Mouse (Mus musculus): ENCODE measurements around the gene Creg2.
"Not testable (repeated sequence)": the region's sequence is repeated elsewhere in the genome, so short reads cannot be mapped to it uniquely, and the experiment has no call there.

Creg2 gene

DNA sequence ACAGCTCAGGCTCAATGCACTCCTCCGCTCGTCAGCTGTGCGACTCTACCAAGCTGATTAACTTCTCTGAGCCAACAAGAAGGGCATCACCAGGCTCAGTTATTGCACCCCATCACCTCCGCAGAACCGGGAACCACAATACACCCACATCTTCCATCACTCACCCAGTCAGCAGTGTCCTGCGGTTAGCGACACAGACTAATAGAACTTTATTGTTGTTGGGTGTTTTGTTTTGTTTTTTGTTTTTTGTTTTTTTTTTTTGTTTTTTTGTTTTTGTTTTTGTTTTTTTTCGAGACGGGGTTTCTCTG is at the start of gene Creg2:
TSS of gene Creg2 (minus strand) at position 234 of the 308 bp plus-strand sequence.
- in situ Hi-C loops (cut with MboI, MseI), result no loop called here

DNA sequence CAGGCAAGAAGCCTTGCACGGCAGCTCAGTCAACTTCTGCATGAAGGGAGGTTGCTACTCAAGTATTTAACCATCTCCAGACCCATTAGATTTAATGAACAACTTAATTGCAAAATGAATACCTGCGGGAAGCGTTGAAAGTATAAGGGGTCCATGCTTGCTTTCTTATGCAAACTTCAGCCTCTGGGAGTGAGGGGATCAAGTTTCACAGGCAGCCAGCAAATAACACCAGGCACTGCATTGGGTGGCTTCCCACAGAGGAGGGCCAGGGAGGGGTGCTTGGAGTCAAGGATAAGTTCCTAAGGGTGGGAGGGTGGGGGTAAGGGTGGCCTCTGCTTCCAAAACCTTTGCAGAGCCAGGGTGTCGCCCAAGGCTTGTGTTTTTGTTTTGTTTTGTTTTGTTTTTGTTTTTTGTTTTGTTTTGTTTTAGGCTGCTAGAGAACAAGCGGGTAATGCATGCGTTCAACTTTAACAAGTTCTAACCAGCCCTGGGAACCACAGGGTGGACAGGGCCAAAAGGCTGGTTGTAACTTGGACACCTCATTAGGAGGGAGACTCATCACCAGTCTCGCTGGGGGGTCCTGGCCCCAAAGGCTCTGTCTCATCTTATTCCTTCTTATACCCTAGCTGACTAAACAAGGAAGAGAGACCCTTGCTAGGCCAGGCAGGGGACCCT is 49.5 kb upstream of the Creg2 start:
- in situ Hi-C loops (cut with MboI, MseI), result loop anchor here in 1 of 2 experiments (5.0 kb wide), 1 partner anchor 47 kb away; no protein-coding TSS in a partner anchor

DNA sequence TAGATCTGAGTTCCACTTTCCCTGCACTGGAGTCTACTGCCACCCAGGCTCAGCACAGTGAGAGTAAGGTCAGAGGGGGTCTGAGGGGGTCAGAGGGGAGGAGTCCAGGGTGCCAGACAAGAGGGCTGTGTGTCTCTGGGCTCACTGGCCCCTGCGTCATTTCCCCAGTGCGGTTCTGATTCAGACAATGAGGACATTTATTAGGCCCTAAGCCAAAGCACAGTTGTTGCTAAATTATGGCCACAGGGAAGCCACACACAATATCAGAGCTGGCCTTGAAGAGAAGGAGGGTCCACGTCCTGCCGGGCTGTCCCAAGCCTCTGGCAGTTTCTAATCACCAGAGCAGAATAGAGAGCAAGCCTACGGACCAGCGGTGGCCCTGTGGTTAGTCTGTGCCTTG is 47.2 kb upstream of the Creg2 start:
- in situ Hi-C loops (cut with MboI, MseI), result no loop called here

DNA sequence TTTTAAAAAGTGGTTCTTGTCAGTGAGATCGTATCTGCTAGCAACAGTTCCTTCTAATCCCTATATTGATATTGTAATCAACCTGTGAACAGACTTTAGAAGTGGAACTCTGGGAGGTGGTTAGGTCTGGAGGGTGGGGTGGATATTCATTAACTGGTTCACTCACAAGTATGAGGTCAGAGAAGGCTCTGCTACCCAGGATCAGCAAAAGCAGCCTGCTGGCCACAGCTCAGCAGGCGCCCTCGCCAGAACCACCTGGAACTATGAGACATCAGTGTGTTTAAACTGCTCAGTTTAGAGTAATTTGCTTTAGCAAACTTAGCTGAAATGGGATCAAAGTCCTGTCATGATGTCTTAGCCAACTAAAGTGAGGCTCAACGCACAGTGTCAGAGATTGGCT is 43.9 kb upstream of the Creg2 start:
- in situ Hi-C loops (cut with MboI, MseI), result no loop called here

DNA sequence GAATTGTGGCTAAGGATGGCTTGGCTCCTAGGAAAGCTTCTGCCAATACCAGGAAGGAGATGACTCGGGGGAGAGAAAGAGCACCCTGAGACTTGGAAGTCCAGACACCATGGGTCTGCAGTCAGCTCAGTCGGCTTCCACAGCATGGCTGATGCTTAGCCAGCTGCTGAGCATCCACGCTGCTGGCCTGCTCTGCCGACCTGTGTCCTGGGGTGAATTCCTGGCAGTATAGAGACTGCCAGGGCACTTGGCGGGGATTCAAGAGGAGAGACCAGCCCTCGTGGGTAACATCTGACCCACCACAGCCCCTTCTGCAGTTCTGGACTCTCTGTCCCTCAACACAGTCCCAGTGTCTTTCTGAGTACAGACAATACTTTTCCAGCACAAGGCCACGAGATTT is 43.5 kb upstream of the Creg2 start:
- in situ Hi-C loops (cut with MboI, MseI), result no loop called here

DNA sequence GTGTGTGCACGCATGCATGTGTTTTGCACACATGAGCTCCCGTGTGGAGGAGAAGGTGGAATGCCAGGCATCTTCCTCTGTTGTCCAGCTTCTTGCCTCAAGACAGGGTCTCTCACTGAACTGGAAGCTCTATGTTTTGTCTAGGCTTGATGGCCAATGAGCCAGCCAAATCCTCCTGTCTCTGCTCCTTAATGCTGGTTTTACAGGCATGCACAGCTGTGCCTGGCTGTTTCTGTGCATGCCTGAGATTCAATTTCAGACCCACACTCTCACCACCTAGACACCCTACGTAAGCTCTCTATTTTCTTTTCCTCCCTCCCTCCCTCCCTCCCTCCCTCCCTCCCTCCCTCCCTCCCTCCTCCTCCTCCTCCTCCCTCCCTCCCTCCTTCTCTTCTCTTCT is 40.7 kb upstream of the Creg2 start:
- in situ Hi-C loops (cut with MboI, MseI), result no loop called here

DNA sequence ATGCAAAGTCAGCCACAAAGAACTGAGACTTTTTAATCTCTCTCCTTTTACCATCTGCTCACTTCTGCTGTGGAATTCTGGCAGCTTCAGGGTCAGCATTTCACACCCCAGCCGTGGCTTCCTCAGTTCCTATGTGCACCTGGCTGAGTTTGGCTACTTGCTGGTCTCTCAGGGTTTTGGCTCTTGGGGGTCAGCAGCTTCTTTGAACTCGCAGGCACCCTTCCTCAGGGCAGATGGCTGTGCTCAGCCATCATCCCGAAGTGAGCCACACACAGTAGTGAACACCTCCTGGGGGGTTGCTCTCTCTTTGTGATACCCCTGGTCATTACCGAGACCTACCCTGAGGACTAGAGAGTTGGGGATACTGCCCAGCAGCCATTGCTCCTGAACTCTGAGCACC is 39.8 kb upstream of the Creg2 start:
- in situ Hi-C loops (cut with MboI, MseI), result no loop called here

DNA sequence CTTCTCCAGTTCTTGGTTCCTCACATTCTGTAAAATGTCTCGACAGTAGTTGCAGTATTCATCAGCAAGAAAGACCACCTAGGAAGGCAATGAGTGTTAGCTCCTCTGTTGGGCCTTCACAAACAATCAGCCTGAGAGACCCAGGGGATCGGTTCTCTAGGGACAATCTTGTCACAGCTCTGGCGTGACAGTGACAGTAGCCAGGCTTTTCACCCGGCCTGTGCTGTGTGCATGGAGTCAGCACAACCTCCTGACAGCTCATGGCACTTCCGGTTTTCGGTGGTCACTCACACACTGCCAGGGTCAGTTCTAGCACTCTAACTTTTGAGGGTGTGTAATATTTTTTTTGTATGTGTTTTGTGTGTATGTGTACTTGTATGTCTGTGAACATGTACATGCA is 37.3 kb upstream of the Creg2 start:
- in situ Hi-C loops (cut with MboI, MseI), result loop anchor here (5.0 to 10.0 kb wide), 2 partner anchors 134 to 206 kb away; no protein-coding TSS in a partner anchor

DNA sequence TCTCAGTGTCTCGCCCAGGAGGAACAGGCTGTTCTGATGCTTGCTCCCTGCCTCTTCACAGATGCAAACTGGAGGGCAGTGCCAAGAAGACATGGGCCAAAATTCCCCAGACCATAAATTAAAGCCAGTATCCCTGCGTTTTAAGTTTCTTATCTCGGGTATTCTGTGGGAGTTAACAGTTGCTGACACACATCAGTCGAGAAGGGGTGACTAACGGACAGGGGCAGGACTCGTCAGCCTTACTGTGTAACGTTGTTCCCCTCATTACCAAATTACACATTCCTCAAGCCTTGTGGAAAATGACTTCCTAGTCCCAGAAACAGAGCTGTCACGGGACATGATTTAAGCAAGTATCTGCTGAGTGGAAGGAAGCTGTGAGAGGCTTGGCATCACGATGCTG is 36.0 kb upstream of the Creg2 start:
- in situ Hi-C loops (cut with MboI, MseI), result loop anchor here (5.0 to 10.0 kb wide), 2 partner anchors 135 to 208 kb away; no protein-coding TSS in a partner anchor

DNA sequence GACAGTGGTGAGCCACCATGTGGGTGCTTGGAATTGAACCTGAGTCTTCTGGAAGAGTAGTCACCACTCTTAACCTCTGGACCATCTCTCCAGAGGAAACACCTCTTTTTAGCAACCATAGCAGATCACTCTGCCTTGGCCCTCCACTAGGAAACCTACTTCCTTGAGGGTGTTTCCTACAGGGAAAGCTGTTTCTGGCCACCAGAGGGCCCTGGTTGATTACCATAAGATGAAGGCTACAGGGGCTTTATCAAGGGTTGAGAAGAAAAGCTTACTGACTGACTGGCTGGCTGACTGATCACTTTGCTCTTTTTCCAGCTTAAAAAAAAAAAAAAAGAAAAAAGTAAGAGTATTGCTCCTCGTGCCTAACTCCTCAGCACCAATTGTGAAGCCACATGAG is 34.6 kb upstream of the Creg2 start:
- in situ Hi-C loops (cut with MboI, MseI), result loop anchor here (5.0 to 10.0 kb wide), 2 partner anchors 136 to 209 kb away; no protein-coding TSS in a partner anchor

DNA sequence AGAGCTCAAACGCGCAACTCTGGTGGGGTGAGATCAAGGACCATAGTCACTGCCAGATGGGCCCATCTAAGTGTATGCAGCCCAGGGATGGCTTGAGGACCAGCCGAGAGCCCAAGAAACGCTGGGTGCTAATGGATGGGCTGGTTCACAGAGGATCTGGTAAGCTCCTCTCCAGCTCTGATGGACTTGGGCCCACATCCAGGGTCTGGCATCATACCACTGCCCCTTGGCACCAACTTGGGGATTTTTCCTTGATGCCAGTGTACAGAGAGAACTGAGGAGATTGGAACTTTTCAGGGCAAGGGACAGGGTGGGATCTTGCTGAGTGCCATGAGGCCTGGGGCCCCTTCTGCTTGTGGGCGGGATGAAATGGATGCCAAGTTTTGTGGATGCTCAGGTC is 30.4 kb upstream of the Creg2 start:
- in situ Hi-C loops (cut with MboI, MseI), result loop anchor here (5.0 to 10.0 kb wide), 3 partner anchors 159 to 311 kb away; no protein-coding TSS in a partner anchor

DNA sequence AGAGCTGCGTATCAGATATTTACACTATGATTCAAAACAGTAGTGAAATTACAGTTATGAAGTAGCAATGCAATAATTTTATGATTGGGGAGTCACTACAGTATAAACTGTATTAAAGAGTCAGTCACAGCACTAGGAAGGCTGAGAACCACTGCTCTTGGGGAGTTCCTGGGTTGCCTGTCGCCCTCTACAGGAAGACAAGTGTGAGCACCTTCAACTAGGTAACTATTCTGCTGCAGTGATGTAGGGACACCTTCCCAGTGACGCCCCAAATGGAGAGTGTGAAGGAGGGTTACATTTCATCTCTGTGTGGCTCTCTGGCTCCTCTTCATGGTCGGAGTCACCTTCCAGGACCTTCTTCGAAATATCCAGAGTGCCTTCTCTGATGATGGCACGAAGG is 29.3 kb upstream of the Creg2 start:
- in situ Hi-C loops (cut with MboI, MseI), result loop anchor here (5.0 to 10.0 kb wide), 3 partner anchors 158 to 312 kb away; no protein-coding TSS in a partner anchor

DNA sequence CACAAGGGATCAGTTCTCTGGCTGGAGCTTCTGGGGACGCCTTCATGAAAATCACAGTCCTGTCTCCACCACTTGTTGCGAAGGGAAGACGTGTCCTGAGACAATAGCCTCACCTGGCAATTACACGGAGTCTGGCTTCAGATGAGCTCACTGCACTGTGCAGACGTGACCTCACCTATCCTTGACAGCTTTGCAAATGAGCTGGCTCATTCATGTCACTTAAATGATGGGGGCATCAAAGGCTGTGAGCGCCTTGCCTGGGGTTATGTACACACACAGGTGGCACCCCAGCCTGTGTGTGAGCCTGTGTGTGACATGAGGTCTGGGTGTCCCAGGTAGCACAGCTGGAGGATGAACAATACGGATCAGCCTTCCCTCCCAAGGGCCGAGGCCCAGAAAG is 27.6 kb upstream of the Creg2 start:
- in situ Hi-C loops (cut with MboI, MseI), result no loop called here

DNA sequence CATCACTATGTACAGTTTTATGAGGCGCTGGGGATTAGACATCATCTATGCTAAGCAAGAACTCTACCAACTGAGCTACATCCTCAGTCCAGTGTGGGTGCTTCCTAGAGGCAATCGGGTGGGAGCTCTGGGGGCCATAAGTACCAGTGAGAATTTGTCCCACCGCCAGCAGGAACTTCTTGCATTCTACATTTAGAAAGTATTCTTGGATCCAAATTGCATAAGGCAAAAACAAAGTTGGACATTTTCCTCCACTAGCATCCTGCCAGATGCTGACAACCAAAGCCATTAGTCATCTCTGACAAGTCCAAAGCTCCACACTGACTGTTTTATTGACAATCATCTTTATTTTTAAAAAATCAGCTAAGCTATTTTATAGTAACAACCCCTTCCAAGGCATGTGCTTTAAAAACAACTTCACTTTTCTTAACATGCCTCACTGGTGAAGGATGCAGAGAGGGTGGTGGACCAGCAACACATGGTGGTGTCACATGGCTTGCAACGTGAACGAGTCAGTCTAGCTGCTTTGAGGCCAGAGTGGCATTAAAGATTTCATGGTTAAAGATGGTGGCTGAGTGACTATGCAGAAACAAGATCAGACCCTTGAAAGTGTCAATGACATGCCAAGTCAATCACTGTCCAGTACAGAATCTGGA is 25.1 kb upstream of the Creg2 start:
- in situ Hi-C loops (cut with MboI, MseI), result no loop called here

DNA sequence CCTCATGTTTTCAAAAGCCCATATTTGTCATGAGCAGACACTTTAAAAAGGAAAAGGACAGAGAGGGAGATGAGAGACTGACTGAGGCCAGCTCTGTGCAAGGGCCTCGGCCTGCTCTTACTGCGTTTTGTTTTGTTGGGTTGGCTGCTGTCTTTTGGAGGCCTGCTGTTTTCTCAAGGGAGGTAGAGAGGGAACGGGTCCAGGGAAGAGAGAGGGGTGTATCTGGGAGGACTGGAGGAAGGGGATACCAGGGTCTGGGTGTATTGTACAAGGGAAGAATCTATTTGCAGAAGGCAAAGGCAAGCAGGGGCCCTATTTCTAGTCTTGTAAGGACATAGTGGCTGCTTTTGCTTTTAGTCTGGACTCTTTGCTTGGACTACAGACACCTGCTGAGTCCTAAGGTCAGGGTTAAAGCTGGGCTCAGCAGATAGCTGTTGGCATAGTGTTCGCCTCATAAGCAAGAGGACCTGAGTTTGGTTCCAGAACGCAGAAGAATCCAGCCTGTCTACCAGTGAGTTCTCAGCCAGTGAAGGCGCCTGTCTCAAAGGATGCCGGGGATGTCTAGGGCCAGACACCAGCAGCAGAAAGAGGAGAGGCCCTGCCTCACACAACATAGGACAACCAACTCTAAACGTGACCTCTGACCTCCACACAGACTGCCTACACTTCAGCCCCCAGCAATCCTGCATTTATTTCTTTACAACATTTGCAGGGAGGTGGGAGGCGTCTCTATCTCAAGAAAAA is 21.3 kb upstream of the Creg2 start:
- in situ Hi-C loops (cut with MboI, MseI), result no loop called here

DNA sequence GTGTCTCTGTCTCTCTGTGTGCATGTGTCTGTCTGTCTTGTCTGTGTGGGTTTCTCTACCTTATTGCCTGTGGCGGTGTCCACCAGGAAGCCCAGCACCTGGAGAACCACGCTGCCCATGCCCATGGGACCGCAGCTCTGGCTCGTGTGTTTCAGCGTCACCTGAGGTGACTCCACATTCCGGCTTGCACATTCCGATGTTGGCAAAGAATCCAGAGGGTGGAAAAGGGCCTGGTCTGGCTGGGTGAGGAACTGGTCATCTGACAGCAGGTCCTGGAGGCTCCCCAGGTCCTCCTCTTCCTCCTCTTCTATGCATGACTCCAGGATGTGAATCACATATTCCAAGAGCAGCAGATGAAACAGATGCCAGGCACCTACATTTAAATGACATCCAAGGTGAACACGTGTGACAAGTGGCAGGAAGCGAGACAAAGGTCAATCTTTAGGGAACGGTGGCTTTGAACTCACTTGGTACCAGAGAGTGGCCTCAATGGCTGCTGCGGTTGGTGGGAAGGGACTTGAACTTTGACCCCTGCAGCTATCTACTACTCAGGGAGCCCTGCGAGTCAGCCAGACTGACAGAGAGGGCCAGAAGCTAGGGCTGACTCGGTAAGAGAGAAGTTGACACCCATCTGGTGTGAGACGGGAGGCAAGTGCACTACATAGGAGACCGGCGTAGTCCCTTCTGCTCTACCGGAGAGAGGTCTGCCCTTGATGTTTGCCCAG is 19.1 kb upstream of the Creg2 start:
- in situ Hi-C loops (cut with MboI, MseI), result no loop called here

DNA sequence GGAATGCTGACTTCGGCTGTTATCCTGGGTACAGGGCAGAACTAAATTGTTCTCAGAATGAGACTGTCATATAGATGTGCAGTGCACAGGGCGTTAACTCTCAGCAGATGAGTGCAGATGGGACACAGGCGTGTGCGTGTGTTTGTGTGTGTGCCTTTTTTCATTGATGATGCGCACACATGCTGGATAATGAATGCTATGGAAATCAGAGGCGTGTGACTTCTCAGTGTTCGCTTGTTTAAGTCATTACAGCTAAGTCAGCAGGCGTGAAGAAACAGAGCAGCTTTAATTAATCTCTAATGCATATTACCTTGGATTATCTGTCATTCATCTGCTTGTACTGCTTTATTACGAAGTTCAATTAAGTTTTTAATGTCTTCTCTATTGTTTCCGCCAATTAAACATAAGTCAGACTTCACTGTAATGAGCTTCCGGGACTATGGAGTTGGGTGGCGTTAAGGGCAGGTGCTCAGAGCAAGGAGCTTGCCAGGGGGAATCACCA is 15.5 kb upstream of the Creg2 start:
- in situ Hi-C loops (cut with MboI, MseI), result loop anchor here in 1 of 2 experiments (5.0 kb wide), 1 partner anchor 65 kb away; no protein-coding TSS in a partner anchor

DNA sequence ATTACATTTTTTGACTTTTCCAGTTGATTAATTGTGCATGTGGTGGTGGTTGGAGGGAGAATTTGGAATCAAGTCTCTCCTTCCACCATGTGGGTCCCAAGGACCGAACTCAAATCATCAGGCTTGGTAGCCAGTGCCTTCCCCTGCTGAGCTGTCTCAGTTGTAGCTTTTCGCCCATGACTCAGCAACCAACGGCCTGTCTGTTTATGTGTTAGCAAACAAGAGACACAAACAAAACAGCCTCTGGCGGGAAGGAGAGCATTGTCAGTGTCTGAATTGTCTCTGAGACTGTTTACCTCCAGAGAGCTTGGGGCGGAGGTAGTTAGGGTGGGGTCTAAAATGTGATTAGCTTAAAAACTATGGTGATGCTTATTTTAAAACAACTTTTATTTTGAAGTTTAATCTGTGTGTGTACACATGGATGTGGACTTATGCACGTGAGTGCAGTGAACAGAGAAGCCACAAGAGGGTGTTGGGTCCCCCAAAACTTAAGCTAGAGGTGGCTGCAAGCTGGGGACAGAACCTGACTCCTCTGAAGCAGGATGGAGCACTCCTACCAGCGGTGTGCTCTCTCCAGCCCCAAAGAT is 12.9 kb upstream of the Creg2 start:
- in situ Hi-C loops (cut with MboI, MseI), result no loop called here

DNA sequence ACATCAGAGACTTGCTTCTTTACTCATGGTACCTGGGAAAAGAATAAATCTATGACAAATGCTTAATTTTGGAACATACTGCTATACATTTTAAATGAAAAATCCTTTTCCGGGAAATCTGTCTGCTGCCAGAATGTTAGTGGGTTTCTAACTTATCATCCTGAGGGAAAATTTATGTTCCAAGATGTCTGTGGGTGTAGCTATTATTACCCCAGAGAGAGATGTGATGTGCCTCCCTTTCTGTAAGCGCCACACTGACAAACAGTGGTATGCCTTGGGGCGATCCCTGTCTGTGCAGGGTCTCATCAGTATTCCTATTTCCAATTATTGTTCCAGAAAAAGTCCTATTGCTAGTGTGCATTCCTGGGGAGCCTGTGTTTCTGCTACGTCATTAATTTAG is 11.8 kb upstream of the Creg2 start:
- in situ Hi-C loops (cut with MboI, MseI), result no loop called here

DNA sequence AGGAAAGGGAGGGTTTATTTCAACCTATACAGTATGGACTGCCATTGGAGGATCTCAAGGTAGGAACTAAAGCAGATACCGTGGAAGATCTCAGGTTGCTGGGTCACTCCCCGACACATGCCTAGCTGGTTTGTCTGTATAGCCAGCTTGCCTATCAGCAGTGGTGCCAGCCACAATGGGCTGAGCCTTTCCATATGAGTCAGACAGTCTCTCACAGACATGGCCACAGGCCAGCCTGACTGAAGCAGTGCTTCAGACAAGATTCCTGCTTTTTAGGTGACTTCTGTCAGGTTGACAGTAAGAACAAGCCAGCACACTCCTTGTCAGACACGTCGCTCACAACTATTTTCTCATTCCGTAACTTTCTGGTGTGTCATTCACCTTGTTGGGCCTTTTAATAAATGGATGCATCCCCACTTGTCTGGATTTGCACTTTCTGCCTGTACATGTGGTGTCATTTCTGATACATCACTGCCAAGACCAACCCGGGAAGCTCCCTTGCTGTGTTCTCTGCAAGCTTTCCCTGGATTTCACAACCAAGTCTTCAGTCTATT is 5.8 kb upstream of the Creg2 start:
- in situ Hi-C loops (cut with MboI, MseI), result no loop called here

DNA sequence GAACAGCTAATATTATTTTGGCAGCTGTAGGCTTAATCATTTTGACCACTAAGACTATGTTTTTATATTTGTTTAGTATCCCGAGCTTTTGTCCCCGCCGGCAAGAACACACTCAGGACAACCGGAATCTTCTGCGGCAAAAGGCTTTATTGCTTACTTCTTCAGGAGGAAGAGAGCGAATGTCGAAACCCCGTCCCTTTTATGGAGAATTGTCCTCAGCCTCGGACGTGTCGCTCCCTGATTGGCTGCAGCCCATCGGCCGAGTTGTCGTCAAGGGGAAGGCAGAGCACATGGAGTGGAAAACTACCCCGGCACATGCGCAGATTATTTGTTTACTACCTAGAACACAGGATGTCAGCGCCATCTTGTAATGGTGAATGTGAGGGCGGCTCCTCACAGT is 3.6 kb upstream of the Creg2 start:
- in situ Hi-C loops (cut with MboI, MseI), result not testable (repeated sequence)
